Mouse (Mus musculus) hindbrain, embryonic 13.5 days (tissue): ENCODE measurements around the gene Exosc7. TPM values are rescaled to one million over a fixed set of nuclear protein-coding genes. Genes with fewer than 3 reads are reported as not detected.
A peak's percentile ranks its signal among the peaks of the same experiment; 100 is the strongest.

ENCODE experiments used
- ATAC-seq: fragments of 200-750 bp; cut with Nextera tagmentation; 2 replicates; pipeline ENCODE4 v1.8.0; 2017; ENCODE audit warnings: moderate TSS enrichment; ENCODE audit not compliant: low FRiP score
- H3K27ac ChIP-seq: fragments of 300-500 bp; sonication (generic); 2 replicates; pipeline ENCODE4 v1.5.1; 2015; ENCODE audit warnings: inconsistent platforms, mild to moderate bottlenecking, moderate library complexity
- H3K27me3 ChIP-seq: fragments of 300-500 bp; sonication (generic); 2 replicates; pipeline ENCODE4 v1.6.1; 2015; ENCODE audit warnings: mild to moderate bottlenecking, inconsistent platforms
- H3K36me3 ChIP-seq: fragments of 300-500 bp; sonication (generic); 2 replicates; pipeline ENCODE4 v1.6.1; 2015; ENCODE audit warnings: mild to moderate bottlenecking, inconsistent platforms
- H3K4me1 ChIP-seq: fragments of 300-500 bp; sonication (generic); replicated peaks from 2 replicates; pipeline ENCODE4 v1.6.1; 2015; ENCODE audit warnings: inconsistent platforms
- H3K4me2 ChIP-seq: fragments of 300-500 bp; sonication (generic); 2 replicates; pipeline ENCODE4 v1.6.1; 2015; ENCODE audit warnings: inconsistent platforms, mild to moderate bottlenecking, moderate library complexity
- H3K4me3 ChIP-seq: fragments of 300-500 bp; sonication (generic); 2 replicates; pipeline ENCODE4 v1.5.1; 2015; ENCODE audit warnings: mild to moderate bottlenecking, inconsistent platforms
- H3K9ac ChIP-seq: fragments of 300-500 bp; sonication (generic); 2 replicates; pipeline ENCODE4 v1.6.1; 2015; ENCODE audit warnings: mild to moderate bottlenecking, inconsistent platforms
- H3K9me3 ChIP-seq: fragments of 300-500 bp; sonication (generic); 2 replicates; pipeline ENCODE4 v1.6.1; 2016; ENCODE audit warnings: inconsistent platforms
- WGBS: fragments of 180-500 bp; shearing (Covaris S2); methylation state at CpG from one replicate; pipeline ENCODE4 v1.1.7; 2015; 5-methylcytosine and 5-hydroxymethylcytosine counted together
- polyA plus RNA-seq: library from polyadenylated mRNA; unstranded; fragments of >200 nt; fragmentation: Nextera tagmentation; extraction: Ambion mirVana; gene quantifications from 2 replicates; pipeline ENCODE4 v1.2.1, GENCODE M21; 2015

The Exosc7 gene
- polyA plus RNA-seq, 1 experiment from 2014 or later = 78.1 TPM

DNA sequence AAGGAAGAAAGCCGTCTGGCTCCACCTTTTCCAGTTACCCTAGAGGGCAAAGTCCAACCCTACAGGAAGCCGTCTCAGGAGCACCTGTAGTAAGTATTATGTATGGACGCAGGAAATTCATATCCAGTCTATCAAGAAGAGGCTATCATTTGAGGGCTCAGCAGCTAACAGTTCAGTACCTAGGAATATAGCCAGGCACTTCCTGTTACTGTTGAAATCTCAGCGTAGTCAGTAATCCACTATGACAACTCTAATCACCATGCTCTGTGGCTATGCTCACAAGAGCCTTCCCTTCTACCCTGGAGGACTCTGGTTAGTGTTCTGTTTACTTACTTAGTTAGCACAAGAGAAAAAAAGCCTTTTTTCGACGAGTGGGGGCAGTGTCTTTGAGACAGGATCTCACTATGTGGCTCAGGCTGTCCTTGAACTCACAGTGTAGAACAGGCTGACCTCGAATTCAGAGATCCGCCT lies 1.2 kb upstream of the Exosc7 start:
- H3K4me3 ChIP-seq = peak overlapping the region; percentile 86
- H3K36me3 ChIP-seq = peaks cover 14% of the 10 kb centered on the region
- WGBS = 70% methylated on average over 8 of the region's 8 CpGs
- no peaks in the 10 kb centered on the region for H3K27me3 ChIP-seq
- H3K4me2 ChIP-seq = peak overlapping the region; percentile 77
- no peak overlapping the region for H3K27ac ChIP-seq
- H3K9me3 ChIP-seq = no peaks in the 10 kb centered on the region
- ATAC-seq = no peak
- H3K9ac ChIP-seq = peak overlapping the region; percentile 93
- peaks cover 28% of the 10 kb centered on the region for H3K4me1 ChIP-seq

GRCm38 (mm10) chr9:123113931-123114330 lies 916 bp downstream of the Exosc7 start:
- Histone ChIP-seq H3K4me1 (peaks cover 28% of the 10 kb centered on the region), H3K36me3 (peaks cover 21% of the 10 kb centered on the region), H3K4me3 (peak overlapping the region; percentile 86), H3K27me3 (no peaks in the 10 kb centered on the region), H3K27ac (peak overlapping the region; percentile 96), H3K9ac (peak overlapping the region; percentile 93), H3K9me3 (no peaks in the 10 kb centered on the region), H3K4me2 (peak overlapping the region; percentile 77)
- 68% methylated on average over 6 of the region's 6 CpGs for WGBS
- ATAC-seq = no peak

DNA sequence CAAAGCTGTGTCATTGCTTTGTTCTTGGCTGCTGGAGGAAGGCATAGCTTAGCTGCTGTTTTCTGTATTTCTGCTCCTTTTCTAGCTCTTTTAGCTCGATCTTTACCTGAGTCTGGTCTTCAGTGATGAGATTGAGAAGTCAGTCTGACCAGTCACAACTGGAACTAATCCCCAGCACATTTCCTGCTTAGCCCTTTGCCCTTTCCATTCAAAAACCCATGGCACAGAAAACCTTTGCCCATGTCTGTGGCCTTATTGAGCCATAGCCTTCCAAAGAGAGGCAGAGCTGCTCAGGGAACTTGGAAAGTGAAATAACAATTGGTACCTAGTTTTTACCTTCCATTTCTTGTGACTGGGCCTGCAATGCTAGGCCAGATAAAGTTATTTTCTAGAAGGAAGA lies 2.6 kb downstream of the Exosc7 start:
- WGBS = 89% methylated on average over 1 of the region's 1 CpGs
- Histone ChIP-seq H3K27me3 (no peaks in the 10 kb centered on the region), H3K27ac (no peak overlapping the region), H3K4me3 (no peak overlapping the region), H3K9me3 (no peaks in the 10 kb centered on the region), H3K9ac (no peak overlapping the region), H3K4me2 (no peak overlapping the region), H3K4me1 (peaks cover 28% of the 10 kb centered on the region), H3K36me3 (peaks cover 37% of the 10 kb centered on the region)
- no peak for ATAC-seq

DNA sequence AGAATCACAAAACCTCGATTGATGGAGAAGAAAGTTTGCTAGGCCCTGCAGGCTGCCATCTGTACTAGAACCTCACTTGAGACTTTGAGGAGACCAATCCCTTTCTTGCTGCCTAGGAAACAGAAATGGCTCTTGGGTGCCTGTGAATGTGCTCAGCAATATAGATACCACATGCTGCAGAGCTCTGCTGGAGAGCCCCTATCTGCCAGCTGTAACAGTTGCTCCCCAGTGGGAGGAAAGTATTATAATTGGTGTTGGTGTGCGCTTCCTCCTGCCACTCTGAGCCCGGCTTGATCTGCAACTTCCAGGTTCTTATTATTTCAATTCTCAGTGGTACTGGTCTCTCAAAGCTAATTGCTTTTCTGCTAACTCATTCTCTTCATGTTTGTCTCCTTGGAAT lies 10.0 kb downstream of the Exosc7 start:
- WGBS = 93% methylated on average over 3 of the region's 3 CpGs
- H3K9me3 ChIP-seq = no peaks in the 10 kb centered on the region

GRCm38 (mm10) chr9:123123571-123124412 lies 10.8 kb downstream of the Exosc7 start:
- WGBS = 92% methylated on average over 6 of the region's 6 CpGs
- no peaks in the 10 kb centered on the region for H3K27me3 ChIP-seq
- peaks cover 71% of the 10 kb centered on the region for H3K36me3 ChIP-seq
- H3K4me1 ChIP-seq = no peaks in the 10 kb centered on the region
- no peak overlapping the region for H3K27ac ChIP-seq
- H3K4me2 ChIP-seq = no peak overlapping the region
- no peak overlapping the region for H3K4me3 ChIP-seq
- H3K9ac ChIP-seq = no peak overlapping the region
- H3K9me3 ChIP-seq = no peaks in the 10 kb centered on the region
- no peak for ATAC-seq

More for the DNA sequence above, 10.0 kb downstream of the Exosc7 start:
- Histone ChIP-seq H3K9ac (no peak overlapping the region), H3K36me3 (peaks cover 67% of the 10 kb centered on the region), H3K4me1 (no peaks in the 10 kb centered on the region), H3K27ac (no peak overlapping the region), H3K4me2 (no peak overlapping the region), H3K27me3 (no peaks in the 10 kb centered on the region), H3K4me3 (no peak overlapping the region)
- ATAC-seq = no peak

DNA sequence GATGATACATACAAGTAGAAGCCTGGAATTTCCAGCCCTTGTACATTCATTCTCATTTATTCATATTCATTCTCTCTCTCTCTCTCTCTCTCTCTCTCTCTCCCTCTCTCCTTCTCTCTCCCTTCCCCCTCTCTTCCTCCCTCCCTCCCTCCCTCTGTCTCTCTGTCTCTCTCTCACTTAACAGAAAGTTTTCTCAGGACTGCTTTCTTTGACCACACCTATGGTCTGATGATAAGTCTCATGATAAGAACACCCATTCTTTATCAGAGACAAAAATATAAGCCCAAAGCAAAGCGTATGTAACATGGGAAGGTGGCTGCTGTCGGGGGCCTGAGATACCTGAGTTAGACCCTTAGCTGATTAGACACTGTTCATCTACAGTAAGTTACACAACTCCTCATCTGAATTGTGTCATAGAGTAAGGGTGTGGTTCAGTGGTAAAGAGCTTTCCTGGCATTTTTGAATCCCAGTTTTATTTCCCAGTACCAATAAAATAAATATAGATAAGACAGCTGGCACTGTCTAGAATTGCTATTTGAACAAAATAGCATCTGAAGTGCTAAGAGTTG lies 11.5 kb downstream of the Exosc7 start:
- H3K9ac ChIP-seq = no peak overlapping the region
- no peak overlapping the region for H3K27ac ChIP-seq
- no peaks in the 10 kb centered on the region for H3K9me3 ChIP-seq
- H3K4me1 ChIP-seq = no peaks in the 10 kb centered on the region
- H3K4me2 ChIP-seq = no peak overlapping the region
- ATAC-seq = no peak
- WGBS = 97% methylated on average over 2 of the region's 2 CpGs
- no peak overlapping the region for H3K4me3 ChIP-seq
- no peaks in the 10 kb centered on the region for H3K27me3 ChIP-seq
- H3K36me3 ChIP-seq = peaks cover 71% of the 10 kb centered on the region

DNA sequence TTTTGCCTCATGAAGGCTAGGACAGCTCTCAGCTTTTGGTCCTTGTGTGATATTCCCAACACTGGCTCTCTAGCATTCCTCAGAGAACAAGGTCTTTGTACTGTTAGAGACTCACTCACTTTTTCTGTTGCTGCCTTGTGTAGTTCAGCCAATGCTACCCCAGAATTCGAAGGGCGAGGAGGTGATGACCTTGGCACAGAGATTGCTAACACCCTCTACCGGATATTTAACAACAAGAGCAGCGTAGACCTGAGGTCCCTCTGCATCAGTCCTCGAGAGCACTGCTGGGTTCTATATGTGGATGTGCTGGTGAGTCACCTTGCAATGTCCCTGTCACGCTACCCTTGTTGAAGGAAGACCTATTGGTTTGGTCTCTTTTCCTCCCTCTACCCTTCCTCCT lies 14.6 kb downstream of the Exosc7 start:
- no peak for ATAC-seq
- Histone ChIP-seq H3K9me3 (no peaks in the 10 kb centered on the region), H3K27ac (no peak overlapping the region), H3K4me1 (no peaks in the 10 kb centered on the region), H3K36me3 (peaks cover 72% of the 10 kb centered on the region), H3K4me2 (no peak overlapping the region), H3K4me3 (no peak overlapping the region), H3K27me3 (no peaks in the 10 kb centered on the region), H3K9ac (no peak overlapping the region)
- WGBS = 95% methylated on average over 6 of the region's 6 CpGs

- Histone ChIP-seq H3K27me3 (no peaks in the 10 kb centered on the region), H3K4me3 (no peak overlapping the region), H3K4me2 (no peak overlapping the region), H3K27ac (no peak overlapping the region), H3K9ac (no peak overlapping the region), H3K36me3 (peaks cover 98% of the 10 kb centered on the region), H3K4me1 (no peaks in the 10 kb centered on the region), H3K9me3 (no peaks in the 10 kb centered on the region)
- ATAC-seq = no peak
- 94% methylated on average over 3 of the region's 3 CpGs for WGBS
Observed at GRCm38 (mm10) chr9:123132994-123133393, 20.0 kb downstream of the Exosc7 start.

DNA sequence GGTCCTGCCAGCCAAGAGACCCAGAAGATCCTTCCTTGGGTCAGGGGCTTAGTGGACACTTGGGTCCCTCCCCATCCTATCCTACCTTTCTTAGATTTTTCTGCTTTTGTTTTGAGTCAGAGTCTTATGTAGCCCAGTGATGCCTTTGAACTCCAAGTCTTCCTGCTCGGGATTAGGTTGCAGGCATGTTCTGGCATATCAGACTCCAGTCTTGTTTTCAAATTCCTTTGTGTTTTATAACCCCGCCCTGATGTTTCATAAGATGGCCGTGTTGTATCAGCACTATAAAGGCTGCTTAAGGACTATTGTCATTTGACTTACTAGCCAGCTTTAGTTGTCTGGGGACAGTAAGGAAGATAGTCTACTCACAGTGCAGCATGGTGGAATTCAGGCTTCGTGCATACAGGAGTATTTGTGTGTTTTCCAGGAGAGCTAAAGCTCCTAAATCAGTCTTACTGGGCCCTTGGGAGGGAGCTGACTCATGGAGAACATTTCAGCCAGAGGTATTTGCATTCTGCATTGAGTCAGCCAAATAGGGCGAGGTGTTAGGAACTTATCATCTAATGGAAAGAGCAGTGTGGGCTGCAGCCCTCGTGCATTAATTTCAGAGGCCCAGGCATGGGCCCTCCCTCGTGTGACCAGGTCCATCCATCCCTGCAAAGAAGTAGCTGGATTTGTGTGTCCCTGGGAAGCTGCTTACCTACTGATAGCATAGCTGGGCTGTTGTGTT lies 24.1 kb downstream of the Exosc7 start:
- Histone ChIP-seq H3K36me3 (peaks cover 86% of the 10 kb centered on the region), H3K4me1 (peaks cover 9% of the 10 kb centered on the region; the same call in 1 of the 2 replicates), H3K27ac (no peak overlapping the region)

GRCm38 (mm10) chr9:123138891-123139474 lies 26.0 kb downstream of the Exosc7 start:
- no peak for ATAC-seq
- WGBS = 56% methylated on average over 5 of the region's 5 CpGs

More for the DNA sequence above, 24.1 kb downstream of the Exosc7 start:
- 87% methylated on average over 7 of the region's 7 CpGs for WGBS
- no peaks in the 10 kb centered on the region for H3K9me3 ChIP-seq
- no peak overlapping the region for H3K4me3 ChIP-seq
- no peak for ATAC-seq
- H3K4me2 ChIP-seq = no peak overlapping the region
- H3K9ac ChIP-seq = no peak overlapping the region
- H3K27me3 ChIP-seq = no peaks in the 10 kb centered on the region

GRCm38 (mm10) chr9:123139887-123140614 lies 27.0 kb downstream of the Exosc7 start:
- H3K4me2 ChIP-seq = no peak overlapping the region
- WGBS = 73% methylated on average over 4 of the region's 4 CpGs
- H3K9ac ChIP-seq = no peak overlapping the region
- H3K9me3 ChIP-seq = peaks cover 5% of the 10 kb centered on the region; the same call in 1 of the 2 replicates
- no peak for ATAC-seq
- peaks cover 79% of the 10 kb centered on the region for H3K36me3 ChIP-seq
- H3K27ac ChIP-seq = peak overlapping the region; percentile 58
- H3K4me1 ChIP-seq = peaks cover 9% of the 10 kb centered on the region; the same call in 1 of the 2 replicates
- no peaks in the 10 kb centered on the region for H3K27me3 ChIP-seq
- H3K4me3 ChIP-seq = no peak overlapping the region

More at GRCm38 (mm10) chr9:123138891-123139474, 26.0 kb downstream of the Exosc7 start:
- Histone ChIP-seq H3K4me1 (peaks cover 9% of the 10 kb centered on the region; the same call in 1 of the 2 replicates), H3K9me3 (peaks cover 5% of the 10 kb centered on the region; the same call in 1 of the 2 replicates), H3K36me3 (peaks cover 84% of the 10 kb centered on the region), H3K9ac (no peak overlapping the region), H3K4me3 (no peak overlapping the region), H3K4me2 (no peak overlapping the region), H3K27ac (peak overlapping the region; percentile 58), H3K27me3 (no peaks in the 10 kb centered on the region)
